Mouse (Mus musculus) left cerebral cortex, adult 11 months (tissue): ENCODE data around the gene Rnf19b.

Source experiments
- DNase-seq: peaks from one replicate; pipeline ENCODE4 v3.0.0; 2022; ENCODE audit warnings: low spot score

Gene Rnf19b

GRCm38 (mm10) chr4:129058207-129059092, at the start of gene Rnf19b:
Rnf19b (plus strand) TSS chr4:129058271.
- DNase-seq = no peak

GRCm38 (mm10) chr4:129008672-129009071, 49.4 kb upstream of the Rnf19b start:
- DNase-seq = no peak

GRCm38 (mm10) chr4:129009521-129009920, 48.5 kb upstream of the Rnf19b start:
- DNase-seq = no peak

DNA sequence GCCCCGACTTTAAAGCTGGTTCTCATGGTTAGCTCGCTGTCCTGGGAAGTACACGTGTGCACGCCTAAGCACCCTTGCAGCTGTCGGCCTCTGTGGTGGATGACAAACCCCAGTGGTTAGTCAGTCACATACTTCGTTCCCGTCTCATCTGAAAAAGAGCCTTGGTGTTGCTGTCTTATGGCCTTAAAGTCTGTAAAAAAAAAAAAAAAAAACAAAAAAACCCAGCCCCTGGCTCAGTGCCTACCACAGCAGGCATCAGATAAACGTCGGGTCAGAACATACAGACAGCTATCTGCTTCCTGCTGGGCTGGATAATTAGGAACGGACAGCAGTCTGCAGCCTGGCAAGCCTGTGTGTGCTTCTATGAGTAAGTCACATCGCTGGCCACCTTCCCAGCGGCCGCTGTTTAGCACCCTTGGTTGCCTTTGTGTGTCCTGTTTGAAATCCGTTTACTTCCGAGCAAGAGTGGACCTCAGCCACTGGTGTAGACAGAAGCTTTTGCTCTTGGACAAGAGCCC, 46.4 kb upstream of the Rnf19b start:
- no peak for DNase-seq

- no peak for DNase-seq
These were observed 44.8 kb upstream of the Rnf19b start for GRCm38 (mm10) chr4:129013151-129013864.

DNA sequence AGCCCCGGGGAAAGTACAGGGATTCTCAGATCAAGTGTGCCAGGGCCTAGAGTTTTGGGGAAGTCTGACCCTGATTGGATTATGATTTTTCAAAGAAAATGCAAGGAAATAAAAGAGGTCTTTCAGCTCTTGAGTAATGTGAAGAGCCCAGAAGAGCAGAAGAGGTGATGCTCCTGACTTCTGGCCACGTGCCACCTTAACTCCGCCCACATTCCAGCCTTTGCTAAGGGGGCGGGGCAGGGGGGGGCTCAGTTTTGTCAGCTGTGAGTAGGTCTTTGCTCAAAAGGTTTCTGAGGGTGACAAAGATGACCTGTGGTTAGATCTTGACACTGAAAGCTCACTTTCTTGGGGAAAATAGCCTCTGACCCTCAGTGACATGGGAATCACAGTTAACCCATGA, 41.7 kb upstream of the Rnf19b start:
- DNase-seq = no peak

DNA sequence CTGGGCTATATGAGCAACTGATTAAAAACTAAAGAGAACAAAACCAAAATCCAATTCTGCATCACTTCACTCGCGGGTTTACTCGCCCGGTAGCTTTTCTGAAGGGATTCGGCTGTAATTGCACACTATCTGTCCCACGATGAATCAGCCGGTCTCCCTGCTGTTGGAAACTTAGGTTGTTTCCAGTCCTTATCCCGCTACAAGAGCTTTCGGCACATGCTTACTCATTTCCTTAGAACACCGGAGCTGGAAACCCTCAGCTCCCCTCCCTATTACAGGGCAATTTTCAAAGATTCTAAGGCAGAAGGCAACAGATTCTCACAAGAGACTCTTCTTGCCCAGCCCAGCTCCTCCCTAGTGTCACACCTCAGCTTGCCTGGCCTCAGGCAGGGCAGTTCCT, 40.9 kb upstream of the Rnf19b start:
- no peak for DNase-seq

- no peak for DNase-seq
These were observed 39.2 kb upstream of the Rnf19b start for GRCm38 (mm10) chr4:129018788-129019435.

GRCm38 (mm10) chr4:129019788-129020187, 38.3 kb upstream of the Rnf19b start:
- DNase-seq = no peak

GRCm38 (mm10) chr4:129020454-129020853, 37.6 kb upstream of the Rnf19b start:
- DNase-seq = peak; percentile 81

DNA sequence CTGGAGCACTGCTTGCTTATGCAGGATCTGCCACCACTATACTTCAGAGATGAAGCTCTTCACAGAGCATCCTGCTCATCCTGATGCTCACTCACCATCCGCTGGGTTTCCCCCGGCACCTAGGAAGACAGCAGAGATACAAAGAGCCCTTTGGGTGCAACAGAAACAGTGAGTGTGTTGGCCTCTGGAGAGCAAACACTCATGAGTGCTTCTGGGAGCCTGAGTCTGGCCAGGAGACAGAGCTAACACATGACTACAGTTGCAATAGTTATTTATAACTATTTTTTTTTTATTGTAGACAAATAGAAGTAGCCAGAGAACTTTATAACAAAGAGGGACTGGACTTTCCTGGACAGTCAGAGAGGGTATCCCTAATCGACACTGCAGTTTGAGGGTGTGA, 36.6 kb upstream of the Rnf19b start:
- DNase-seq = no peak

- no peak for DNase-seq
These were observed 36.2 kb upstream of the Rnf19b start for GRCm38 (mm10) chr4:129021886-129022285.

- no peak for DNase-seq
These were observed 34.2 kb upstream of the Rnf19b start for GRCm38 (mm10) chr4:129023884-129024283.

DNA sequence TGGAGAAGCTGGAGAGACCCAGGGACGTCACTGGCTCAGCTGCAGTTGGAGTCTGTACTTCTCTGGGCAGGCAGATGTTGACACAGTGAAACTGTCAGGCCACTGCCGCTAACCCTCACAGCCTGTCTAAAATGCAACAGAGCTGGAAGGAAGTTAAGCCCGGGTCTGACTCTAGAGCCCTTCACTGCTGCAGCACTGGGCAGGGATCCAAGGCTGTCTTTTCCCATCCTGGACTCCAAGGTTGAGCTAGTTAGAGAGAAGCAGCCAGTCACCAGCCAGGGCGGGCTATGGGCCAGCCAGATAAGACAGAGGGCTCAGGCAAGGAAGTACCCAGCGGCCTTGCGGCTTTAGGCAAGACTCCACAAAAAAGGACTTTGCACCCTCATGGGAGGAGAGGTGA, 33.3 kb upstream of the Rnf19b start:
- DNase-seq = no peak

DNA sequence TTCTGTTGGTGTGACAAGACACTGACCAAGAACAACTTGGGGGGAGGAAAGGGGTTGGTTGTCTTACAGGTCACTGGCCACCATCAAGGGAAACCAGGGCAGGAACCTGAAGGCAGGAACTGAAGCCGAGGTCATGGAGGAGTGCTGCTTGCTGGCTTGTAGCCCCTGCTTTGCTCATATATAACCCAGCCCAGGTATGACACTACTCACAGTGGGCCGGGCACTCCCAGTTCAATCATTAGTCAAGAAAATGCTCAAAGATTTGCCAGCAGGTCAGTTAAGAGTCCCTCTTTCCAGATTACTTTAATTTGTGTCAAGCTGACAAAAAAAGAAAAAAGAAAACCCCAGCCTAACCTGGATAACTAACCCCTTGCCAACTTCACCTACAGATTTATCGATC, 32.4 kb upstream of the Rnf19b start:
- DNase-seq = no peak

DNA sequence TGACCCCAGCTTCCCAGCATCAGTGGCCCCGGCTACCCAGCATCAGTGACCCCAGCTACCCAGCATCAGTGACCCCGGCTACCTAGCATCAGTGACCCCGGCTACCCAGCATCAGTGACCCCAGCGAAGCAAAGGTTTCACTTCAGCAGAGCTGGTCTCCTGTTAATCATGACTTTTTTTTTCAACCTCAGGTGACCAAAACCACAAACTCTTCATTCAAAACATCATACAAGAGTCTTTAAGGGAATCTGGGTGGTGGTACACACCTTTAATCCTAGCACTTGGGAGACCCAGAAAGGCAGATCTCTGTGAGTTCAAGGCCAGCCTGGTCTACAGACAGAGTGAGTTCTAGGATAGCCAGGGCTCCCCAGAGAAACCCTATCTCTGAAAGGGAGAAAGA, 27.3 kb upstream of the Rnf19b start:
- DNase-seq = no peak

- DNase-seq = no peak
These were observed 26.6 kb upstream of the Rnf19b start for GRCm38 (mm10) chr4:129031408-129031965.

- DNase-seq = no peak
These were observed 25.7 kb upstream of the Rnf19b start for GRCm38 (mm10) chr4:129032133-129032962.

DNA sequence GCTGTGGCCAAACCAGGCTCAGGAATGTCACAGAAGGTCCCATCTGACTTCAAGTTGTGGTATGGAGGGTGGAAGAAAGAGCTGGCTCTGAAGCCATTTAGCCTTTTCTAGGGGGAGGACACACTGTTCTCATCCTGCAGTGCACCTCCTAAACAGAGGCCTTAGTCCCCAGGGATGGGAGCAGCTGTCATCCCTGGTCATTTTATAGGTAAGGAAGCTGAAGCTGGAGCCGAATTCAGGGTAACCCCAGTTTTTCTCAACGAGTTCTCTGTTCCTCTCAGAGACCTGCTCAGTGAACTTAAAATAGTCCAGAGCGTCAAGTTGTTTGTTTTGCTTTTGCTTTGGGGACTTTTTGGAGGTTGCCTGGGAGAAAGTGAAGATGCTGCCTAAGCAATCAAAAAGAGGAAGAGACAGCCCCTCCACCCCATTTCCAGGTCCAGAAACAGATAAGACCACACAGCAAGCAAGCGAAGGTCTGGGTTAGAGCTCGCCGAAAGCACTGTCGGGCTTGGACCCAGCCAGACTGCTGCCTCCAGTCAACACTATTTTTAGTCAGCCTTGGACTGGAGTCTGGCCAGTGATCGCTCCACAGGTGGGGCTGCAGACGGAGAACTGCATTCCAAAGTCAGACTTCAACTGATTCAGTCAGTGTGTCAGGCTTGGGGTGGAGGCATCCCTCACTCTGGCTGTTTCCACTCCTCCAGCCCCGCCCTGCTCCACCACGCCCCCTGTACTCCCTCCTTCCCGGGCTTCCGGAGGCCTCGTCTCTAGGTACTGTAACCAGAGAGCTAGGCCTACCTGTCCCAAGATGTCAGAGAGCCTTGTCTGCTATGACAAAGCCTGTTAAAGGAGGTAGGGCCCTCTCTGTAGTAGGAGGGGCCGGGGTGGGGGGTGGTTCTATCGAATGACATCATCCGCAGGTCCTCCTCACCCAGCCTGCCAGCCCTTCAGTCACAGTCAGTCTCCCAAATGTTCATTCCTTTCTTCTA, 24.8 kb upstream of the Rnf19b start:
- DNase-seq = no peak

- DNase-seq = no peak
These were observed 23.8 kb upstream of the Rnf19b start for GRCm38 (mm10) chr4:129034224-129034623.
